Mouse (Mus musculus): Measurements from ENCODE around the gene Lcorl.

GRCm38 (mm10) chr5:45874284-45875030 is 17.0 kb upstream of the Lcorl start:
- TF ChIP-seq CTCF (IDR thresholded peaks at IDR 0.05; ENCODE audit: low read depth): no peak
- no peak for TF ChIP-seq EP300 (optimal IDR thresholded peaks at IDR 0.05)
